7 mouse cellular contexts compared by ENCODE assay signal in genomic region chr5:24329212-24329964, GRCm38 (mm10). TPM values are rescaled to one million over a fixed set of nuclear protein-coding genes. Genes with fewer than 3 reads are reported as not detected.
A peak's percentile ranks its signal among the peaks of the same experiment; 100 is the strongest.
DNase-seq lines count a peak whose midpoint lies in the region; ATAC-seq and TF ChIP-seq lines count a peak whose summit lies in the region.

No protein-coding gene starts in this region.

- no peaks in the 10 kb centered on the region for H3K79me2 ChIP-seq in heart, adult 2 months (replicated peaks; ENCODE audit: control insufficient read depth, insufficient read depth, low read length)

- H3K36me3 ChIP-seq in heart, adult 2 months (ENCODE audit: control insufficient read depth, insufficient read depth, low read length) = no peaks in the 10 kb centered on the region
- no peaks in the 10 kb centered on the region for H3K36me3 ChIP-seq in lung, embryonic 15.5 days

- DNase-seq in brain, adult 2 months (ENCODE audit: low read depth, low spot score) = peak; percentile 62
- peak; percentile 66 for DNase-seq in embryo, embryonic 11.5 days (ENCODE audit: low read depth, low spot score)
- peak; percentile 72 to 85 for DNase-seq in heart, adult 2 months
- DNase-seq in kidney, adult 11 months = peak; percentile 66
- peak; percentile 42 for DNase-seq in ovary, postnatal 14 days (ENCODE audit: low spot score)
- no peak for DNase-seq in thymus, postnatal 36 days

- peak; percentile 72 for ATAC-seq in lung, embryonic 15.5 days (ENCODE audit: borderline replicate concordance, extremely low read depth, low FRiP score, low TSS enrichment)

- WGBS in heart, adult 2 months = 22% methylated on average over 26 of the region's 27 CpGs
- 5% methylated on average over 26 of the region's 27 CpGs for WGBS in lung, embryonic 15.5 days

- 0 out of 2 replicates have a peak, but pooled peaks have one; percentile 35 for TF ChIP-seq EP300 in heart, adult 2 months (IDR thresholded peaks at IDR 0.05; ENCODE audit: insufficient read depth, low read depth, low read length)

- peak overlapping the region; percentile 68 for H3K4me2 ChIP-seq in lung, embryonic 15.5 days

- intact Hi-C loops in heart, adult 2 months (cut with DNase I) = no loop called here

- no peaks in the 10 kb centered on the region for H3K27me3 ChIP-seq in heart, adult 2 months (ENCODE audit: control insufficient read depth, insufficient read depth, low read length)
- H3K27me3 ChIP-seq in lung, embryonic 15.5 days = peaks cover 10% of the 10 kb centered on the region

- no peak for TF ChIP-seq CTCF in heart, adult 2 months (IDR thresholded peaks at IDR 0.05)

- peak overlapping the region; percentile 83 for H3K27ac ChIP-seq in heart, adult 2 months
- H3K27ac ChIP-seq in lung, embryonic 15.5 days = no peak overlapping the region; the same call in 1 of the 2 replicates

- peak overlapping the region; percentile 65 for H3K9ac ChIP-seq in heart, adult 2 months (ENCODE audit: low read depth, low read length)
- peak overlapping the region; percentile 35 for H3K9ac ChIP-seq in lung, embryonic 15.5 days

- H3K4me1 ChIP-seq in heart, adult 2 months (ENCODE audit: control insufficient read depth, insufficient read depth, low read length) = no peaks in the 10 kb centered on the region
- peaks cover 29% of the 10 kb centered on the region for H3K4me1 ChIP-seq in lung, embryonic 15.5 days

- TF ChIP-seq POLR2A in heart, adult 2 months (IDR thresholded peaks at IDR 0.05; ENCODE audit: insufficient read depth, low read depth, low read length) = peak; percentile 35; the same call in 1 of the 2 replicates

- H3K4me3 ChIP-seq in heart, adult 2 months = peak overlapping the region; percentile 38
- H3K4me3 ChIP-seq in lung, embryonic 15.5 days = peak overlapping the region; percentile 29

- H3K9me3 ChIP-seq in lung, embryonic 15.5 days = no peaks in the 10 kb centered on the region

RNA-seq across cellular contexts. Expression of gene Kcnh2, which starts 22.0 kb away (rescaled TPM):
- 10 to 100 TPM; 59.3 to 68.5 TPM for total RNA-seq in heart, adult 2 months (2021)
- 119 and 121 TPM in 2 replicates for polyA plus RNA-seq in heart, adult 2 months (2012; rRNA removed)
- polyA plus RNA-seq in lung, embryonic 15.5 days (2015; fragmentation: Nextera tagmentation; extraction: Ambion mirVana) = 6.0 and 7.0 TPM in 2 replicates

RNA-seq across cellular contexts. Expression of gene Nos3, which starts 35.2 kb away (rescaled TPM):
- total RNA-seq in heart, adult 2 months (2021) = 10 to 100 TPM; 23.5 to 24.4 TPM
- 26.3 and 30.7 TPM in 2 replicates for polyA plus RNA-seq in heart, adult 2 months (2012; rRNA removed)
- 17.1 and 18.8 TPM in 2 replicates for polyA plus RNA-seq in lung, embryonic 15.5 days (2015; fragmentation: Nextera tagmentation; extraction: Ambion mirVana)

Comparison
In these comparisons a context has a peak if more than half of its experiments do, and no peak if none do; other contexts are left out.
1. DNase-seq: peak in brain, adult 2 months (single experiment), embryo, embryonic 11.5 days (single experiment), heart, adult 2 months (2 of 2), kidney, adult 11 months (single experiment) and ovary, postnatal 14 days (single experiment); none in thymus, postnatal 36 days (0 of 2).
2. RNA of gene Kcnh2, which starts 22.0 kb away (polyA plus RNA-seq): 119 to 121 TPM in heart, adult 2 months; 6.0 to 7.0 TPM in lung, embryonic 15.5 days; every median in the first group is over 10 times any median in the second.